Mouse (Mus musculus) embryonic facial prominence, embryonic 12.5 days (tissue): ENCODE results near the gene Zdhhc14. TPM values are rescaled to one million over a fixed set of nuclear protein-coding genes. Genes with fewer than 3 reads are reported as not detected.

Source experiments
- ATAC-seq: fragments of 200-750 bp; cut with Nextera tagmentation; 2 replicates; pipeline ENCODE4 v1.8.0; 2017; ENCODE audit not compliant: insufficient number of reproducible peaks, insufficient read depth, low FRiP score, low TSS enrichment
- H3K27ac ChIP-seq: fragments of 300-500 bp; sonication (generic); 2 replicates; pipeline ENCODE4 v1.5.1; 2016; ENCODE audit warnings: mild to moderate bottlenecking
- H3K27me3 ChIP-seq: fragments of 300-500 bp; sonication (generic); 2 replicates; pipeline ENCODE4 v1.6.1; 2016; ENCODE audit warnings: mild to moderate bottlenecking, moderate library complexity
- H3K36me3 ChIP-seq: fragments of 300-500 bp; sonication (generic); 2 replicates; pipeline ENCODE4 v1.6.1; 2016; ENCODE audit warnings: mild to moderate bottlenecking
- H3K4me1 ChIP-seq: fragments of 300-500 bp; sonication (generic); 2 replicates; pipeline ENCODE4 v1.6.1; 2016
- H3K4me2 ChIP-seq: fragments of 300-500 bp; sonication (generic); replicated peaks from 2 replicates; pipeline ENCODE4 v1.6.1; 2016; ENCODE audit warnings: mild to moderate bottlenecking, moderate library complexity
- H3K4me3 ChIP-seq: fragments of 300-500 bp; sonication (generic); 2 replicates; pipeline ENCODE4 v1.5.1; 2016; ENCODE audit warnings: mild to moderate bottlenecking
- H3K9ac ChIP-seq: fragments of 300-500 bp; sonication (generic); 2 replicates; pipeline ENCODE4 v1.6.1; 2016; ENCODE audit warnings: mild to moderate bottlenecking, moderate library complexity
- H3K9me3 ChIP-seq: fragments of 300-500 bp; sonication (generic); 2 replicates; pipeline ENCODE4 v1.6.1; 2016; ENCODE audit warnings: mild to moderate bottlenecking, moderate library complexity
- WGBS: fragments of 180-500 bp; shearing (Covaris S2); methylation state at CpG from one replicate; pipeline ENCODE4 v1.1.7; 2016; 5-methylcytosine and 5-hydroxymethylcytosine counted together
- polyA plus RNA-seq: library from polyadenylated mRNA; unstranded; fragments of >200 nt; fragmentation: Nextera tagmentation; extraction: Ambion mirVana; gene quantifications from 2 replicates; pipeline ENCODE4 v1.2.1, GENCODE M21; 2016

Zdhhc14 gene
- polyA plus RNA-seq, 1 experiment from 2014 or later: 4.0 TPM

GRCm38 (mm10) chr17:5506553-5506952 lies 14.2 kb downstream of the Zdhhc14 start:
- H3K27ac ChIP-seq: no peak overlapping the region
- no peaks in the 10 kb centered on the region for H3K9me3 ChIP-seq
- no peak for ATAC-seq
- WGBS: 55% methylated on average over 7 of the region's 7 CpGs
- peaks cover 11% of the 10 kb centered on the region for H3K4me1 ChIP-seq
- no peak overlapping the region for H3K4me3 ChIP-seq
- H3K4me2 ChIP-seq: no peak overlapping the region
- no peaks in the 10 kb centered on the region for H3K27me3 ChIP-seq
- no peaks in the 10 kb centered on the region for H3K36me3 ChIP-seq
- no peak overlapping the region for H3K9ac ChIP-seq

DNA sequence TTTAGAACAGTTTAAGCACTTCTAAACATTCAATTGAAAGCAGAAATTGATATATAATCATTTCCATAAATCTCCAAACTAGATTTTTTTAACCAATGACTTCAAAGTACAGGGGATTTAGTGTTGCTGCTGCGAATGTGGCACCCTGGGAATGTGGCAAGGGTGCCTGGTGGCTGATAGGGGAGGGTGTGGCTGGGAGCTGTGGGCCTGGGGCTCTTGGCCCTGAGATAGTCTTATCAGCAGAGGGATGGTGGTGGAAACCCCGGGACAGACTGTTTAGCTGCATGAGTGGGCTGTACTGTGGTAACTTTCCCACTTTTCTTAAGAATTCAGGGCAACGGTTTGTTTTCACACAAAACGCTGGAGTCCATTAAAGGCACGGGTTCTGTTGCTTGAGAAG lies 14.6 kb downstream of the Zdhhc14 start:
- Histone ChIP-seq H3K4me3 (no peak overlapping the region), H3K9me3 (no peaks in the 10 kb centered on the region), H3K9ac (no peak overlapping the region), H3K27me3 (no peaks in the 10 kb centered on the region), H3K27ac (no peak overlapping the region), H3K4me1 (peaks cover 11% of the 10 kb centered on the region), H3K4me2 (no peak overlapping the region), H3K36me3 (no peaks in the 10 kb centered on the region)
- ATAC-seq: no peak
- WGBS: 67% methylated on average over 5 of the region's 5 CpGs

DNA sequence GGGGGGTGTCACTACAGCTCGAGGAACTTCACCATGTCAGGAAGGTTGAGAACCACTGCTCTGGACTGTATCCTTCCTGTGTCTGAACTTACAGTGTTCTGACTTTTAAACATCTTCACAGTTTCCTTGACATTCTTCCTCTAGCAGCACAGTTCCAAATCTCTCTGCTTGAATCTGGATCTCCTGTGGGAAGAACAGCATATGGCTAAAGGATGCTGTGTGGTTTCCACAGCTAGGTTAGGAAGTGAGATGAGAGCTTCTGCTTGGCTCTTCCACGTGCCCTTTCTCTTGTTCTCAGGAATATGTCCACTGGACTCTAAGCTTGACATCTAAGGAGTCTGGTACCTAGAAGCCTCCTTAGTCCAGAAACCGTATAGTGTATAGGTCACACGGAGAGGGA lies 15.7 kb downstream of the Zdhhc14 start:
- Histone ChIP-seq H3K36me3 (no peaks in the 10 kb centered on the region), H3K4me1 (peaks cover 11% of the 10 kb centered on the region), H3K27ac (no peak overlapping the region), H3K9ac (no peak overlapping the region), H3K27me3 (no peaks in the 10 kb centered on the region), H3K9me3 (no peaks in the 10 kb centered on the region), H3K4me2 (no peak overlapping the region), H3K4me3 (no peak overlapping the region)
- 73% methylated on average over 4 of the region's 4 CpGs for WGBS
- ATAC-seq: no peak

DNA sequence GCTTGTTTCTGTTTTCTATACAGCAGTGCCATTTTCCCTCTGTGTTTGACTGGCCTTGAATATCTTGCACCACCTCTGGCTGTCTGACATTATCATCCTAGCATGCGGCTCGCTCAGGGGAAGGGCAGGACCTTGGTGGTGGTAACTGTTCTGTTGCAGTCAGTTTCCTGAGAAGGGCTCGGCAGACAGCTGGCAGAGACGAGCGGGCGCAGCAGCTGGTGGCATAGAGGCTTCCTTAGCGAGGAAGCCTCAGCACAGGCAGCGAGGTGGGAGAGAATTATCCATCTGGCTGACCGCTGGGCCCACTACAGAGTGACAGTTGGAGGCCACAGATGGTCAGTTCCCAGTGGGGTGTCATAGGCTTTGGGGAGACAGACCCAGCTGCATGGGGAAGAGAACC lies 18.2 kb downstream of the Zdhhc14 start:
- Histone ChIP-seq H3K4me3 (no peak overlapping the region), H3K27ac (no peak overlapping the region), H3K9me3 (no peaks in the 10 kb centered on the region), H3K9ac (no peak overlapping the region), H3K27me3 (no peaks in the 10 kb centered on the region), H3K36me3 (no peaks in the 10 kb centered on the region), H3K4me2 (no peak overlapping the region), H3K4me1 (peaks cover 11% of the 10 kb centered on the region)
- 90% methylated on average over 9 of the region's 9 CpGs for WGBS
- ATAC-seq: no peak

DNA sequence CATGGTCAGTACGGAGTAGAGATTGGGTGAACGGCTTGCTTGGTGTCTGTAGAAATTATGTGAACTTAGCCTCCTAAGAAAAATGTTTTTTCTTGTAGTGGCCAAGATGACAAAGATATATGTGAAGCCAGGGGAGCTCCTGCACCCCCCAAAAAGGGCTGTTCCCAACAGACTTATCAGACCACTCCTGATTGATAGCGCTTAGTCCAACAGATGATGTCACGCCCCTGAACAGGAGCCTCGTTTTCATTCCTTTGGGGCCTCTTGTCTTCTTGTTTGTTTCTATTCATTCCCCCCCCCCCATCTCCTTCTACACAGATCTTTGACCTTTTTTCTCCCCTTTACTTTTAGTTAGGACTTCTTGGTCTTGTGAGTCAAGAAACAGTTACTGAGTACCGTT lies 19.4 kb downstream of the Zdhhc14 start:
- no peak overlapping the region for H3K9ac ChIP-seq
- H3K9me3 ChIP-seq: no peaks in the 10 kb centered on the region
- no peaks in the 10 kb centered on the region for H3K36me3 ChIP-seq
- no peak overlapping the region for H3K27ac ChIP-seq
- peaks cover 8% of the 10 kb centered on the region for H3K4me1 ChIP-seq
- no peak overlapping the region for H3K4me2 ChIP-seq
- no peaks in the 10 kb centered on the region for H3K27me3 ChIP-seq
- ATAC-seq: no peak
- 88% methylated on average over 6 of the region's 6 CpGs for WGBS
- no peak overlapping the region for H3K4me3 ChIP-seq

GRCm38 (mm10) chr17:5519466-5519865 lies 27.1 kb downstream of the Zdhhc14 start:
- WGBS: 90% methylated on average over 10 of the region's 10 CpGs
- Histone ChIP-seq H3K9me3 (0 out of 2 replicates have a peak, but pooled peaks cover 3% of the 10 kb centered on the region), H3K36me3 (no peaks in the 10 kb centered on the region), H3K4me1 (no peaks in the 10 kb centered on the region), H3K9ac (no peak overlapping the region), H3K4me2 (no peak overlapping the region), H3K27me3 (0 out of 2 replicates have a peak, but pooled peaks cover 5% of the 10 kb centered on the region), H3K27ac (no peak overlapping the region), H3K4me3 (no peak overlapping the region)
- no peak for ATAC-seq

GRCm38 (mm10) chr17:5519910-5520592 lies 27.7 kb downstream of the Zdhhc14 start:
- Histone ChIP-seq H3K36me3 (no peaks in the 10 kb centered on the region), H3K27ac (no peak overlapping the region), H3K9me3 (0 out of 2 replicates have a peak, but pooled peaks cover 3% of the 10 kb centered on the region), H3K27me3 (0 out of 2 replicates have a peak, but pooled peaks cover 5% of the 10 kb centered on the region), H3K9ac (no peak overlapping the region), H3K4me3 (no peak overlapping the region), H3K4me2 (no peak overlapping the region), H3K4me1 (no peaks in the 10 kb centered on the region)
- 81% methylated on average over 13 of the region's 13 CpGs for WGBS
- ATAC-seq: no peak

DNA sequence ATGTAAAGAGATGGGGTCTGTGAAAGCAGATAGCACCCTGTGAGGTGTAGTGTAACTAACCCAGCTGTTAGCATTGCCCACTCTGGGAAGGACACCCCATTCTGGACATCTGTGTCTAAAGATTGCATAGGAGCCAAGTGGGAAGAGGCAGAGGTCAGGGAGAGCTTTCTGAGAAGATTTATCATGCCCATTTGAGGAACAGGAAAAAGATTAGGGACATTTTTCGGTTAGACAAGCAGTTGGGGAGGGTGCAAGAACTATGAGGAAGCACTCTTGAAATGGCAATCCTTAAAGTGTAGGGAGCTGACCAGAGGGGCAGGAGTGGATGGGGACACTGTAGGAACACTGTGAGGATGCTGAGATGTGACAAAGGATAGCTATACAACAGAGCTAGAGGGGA lies 29.2 kb downstream of the Zdhhc14 start:
- Histone ChIP-seq H3K4me3 (no peak overlapping the region), H3K4me1 (no peaks in the 10 kb centered on the region), H3K27me3 (0 out of 2 replicates have a peak, but pooled peaks cover 5% of the 10 kb centered on the region), H3K36me3 (no peaks in the 10 kb centered on the region), H3K9me3 (0 out of 2 replicates have a peak, but pooled peaks cover 3% of the 10 kb centered on the region), H3K9ac (no peak overlapping the region), H3K4me2 (no peak overlapping the region), H3K27ac (no peak overlapping the region)
- whole genome bisulfite sequencing: 78% methylated on average over 1 of the region's 1 CpGs
- no peak for ATAC-seq

DNA sequence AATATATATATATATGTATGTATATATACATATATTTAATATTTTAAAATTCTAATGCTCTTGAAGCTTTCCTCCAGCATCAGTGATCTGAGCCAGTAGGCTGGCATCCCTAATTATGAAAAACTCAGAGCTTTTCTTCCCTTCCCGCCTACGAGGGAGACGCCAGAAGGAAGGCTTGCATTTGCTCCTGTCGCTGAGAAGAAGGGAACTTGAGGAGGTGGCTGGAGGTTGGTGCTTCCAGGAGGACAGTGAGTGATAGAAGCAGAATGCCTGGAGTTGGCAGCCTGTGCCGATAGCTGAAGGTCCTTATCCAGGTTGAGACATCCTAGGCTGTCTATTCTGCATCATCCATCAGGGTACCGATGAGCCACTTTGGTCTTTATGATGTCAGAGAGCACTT lies 37.2 kb downstream of the Zdhhc14 start:
- Histone ChIP-seq H3K27me3 (no peaks in the 10 kb centered on the region), H3K27ac (no peak overlapping the region), H3K9me3 (no peaks in the 10 kb centered on the region), H3K36me3 (no peaks in the 10 kb centered on the region), H3K9ac (no peak overlapping the region), H3K4me2 (no peak overlapping the region), H3K4me1 (no peaks in the 10 kb centered on the region), H3K4me3 (no peak overlapping the region)
- no peak for ATAC-seq
- 89% methylated on average over 6 of the region's 6 CpGs for whole genome bisulfite sequencing

GRCm38 (mm10) chr17:5532816-5533215 lies 40.5 kb downstream of the Zdhhc14 start:
- 42% methylated on average over 5 of the region's 5 CpGs for WGBS
- no peaks in the 10 kb centered on the region for H3K36me3 ChIP-seq
- H3K9ac ChIP-seq: no peak overlapping the region
- no peak overlapping the region for H3K4me3 ChIP-seq
- no peaks in the 10 kb centered on the region for H3K27me3 ChIP-seq
- no peak overlapping the region for H3K4me2 ChIP-seq
- no peaks in the 10 kb centered on the region; the same call in 1 of the 2 replicates for H3K4me1 ChIP-seq
- H3K27ac ChIP-seq: no peak overlapping the region
- H3K9me3 ChIP-seq: no peaks in the 10 kb centered on the region
- ATAC-seq: no peak

- Histone ChIP-seq H3K9ac (no peak overlapping the region), H3K36me3 (no peaks in the 10 kb centered on the region), H3K4me1 (no peaks in the 10 kb centered on the region; the same call in 1 of the 2 replicates), H3K4me3 (no peak overlapping the region), H3K9me3 (no peaks in the 10 kb centered on the region), H3K4me2 (no peak overlapping the region), H3K27me3 (no peaks in the 10 kb centered on the region), H3K27ac (no peak overlapping the region)
- ATAC-seq: no peak
- 0% methylated on average over 1 of the region's 4 CpGs for WGBS
Observed at GRCm38 (mm10) chr17:5535357-5535756, 43.0 kb downstream of the Zdhhc14 start.

DNA sequence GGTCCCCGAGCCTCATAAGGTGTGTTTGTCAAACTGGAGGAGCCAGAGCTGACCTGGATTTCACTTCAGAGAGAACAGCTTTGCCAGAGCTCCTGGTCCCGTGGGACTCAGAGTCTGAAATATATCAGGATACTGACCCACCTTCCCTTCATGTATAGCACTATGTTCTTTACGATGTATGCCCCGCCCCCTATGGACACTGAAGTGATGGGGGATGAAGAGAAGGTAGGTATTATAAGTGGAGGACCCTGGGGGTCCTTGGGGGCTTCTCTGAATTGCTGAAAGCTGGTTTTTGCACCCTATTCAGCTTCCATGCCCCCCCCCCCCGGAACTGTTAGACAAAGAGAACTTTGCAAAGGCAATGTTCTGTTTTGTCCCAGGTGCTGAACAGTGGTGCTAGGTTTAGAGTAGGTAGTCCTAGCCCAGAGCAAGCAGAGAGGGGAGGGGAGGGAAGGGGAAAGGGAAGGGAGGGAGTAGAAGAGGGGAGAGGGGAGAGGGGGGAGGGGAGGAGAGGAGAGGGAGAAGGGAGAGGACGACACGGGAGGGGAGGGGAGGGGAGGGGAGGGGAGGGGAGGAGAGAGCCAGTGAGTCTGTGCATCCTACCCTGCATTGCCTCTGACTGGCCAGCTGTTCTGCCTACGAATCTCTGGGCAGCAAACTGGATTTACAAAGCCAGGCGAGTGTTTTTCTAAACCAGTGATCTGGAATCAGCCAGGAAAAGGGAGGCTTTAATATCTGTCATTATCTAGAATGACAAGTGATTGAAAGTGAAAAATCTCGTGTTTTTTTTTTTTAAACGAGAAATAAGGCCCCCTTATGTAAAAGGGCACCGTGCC lies 44.1 kb downstream of the Zdhhc14 start:
- Histone ChIP-seq H3K27ac (no peak overlapping the region), H3K36me3 (no peaks in the 10 kb centered on the region), H3K4me3 (no peak overlapping the region), H3K4me2 (no peak overlapping the region), H3K9ac (no peak overlapping the region), H3K4me1 (no peaks in the 10 kb centered on the region; the same call in 1 of the 2 replicates), H3K9me3 (no peaks in the 10 kb centered on the region), H3K27me3 (no peaks in the 10 kb centered on the region)
- ATAC-seq: no peak
- WGBS: 77% methylated on average over 10 of the region's 12 CpGs
